Mouse (Mus musculus) cerebellum, adult (tissue): ENCODE data around the gene Fam89a.

Experiments
- ATAC-seq: cut with Nextera tagmentation; 2 replicates; pipeline ENCODE4 v1.9.2; 2017; ENCODE audit warnings: mild to moderate bottlenecking, moderate library complexity, mixed read lengths; ENCODE audit not compliant: insufficient number of reproducible peaks, low FRiP score, low TSS enrichment

Fam89a gene

GRCm38 (mm10) chr8:124751709-124752173, at the start of gene Fam89a:
Fam89a (minus strand) TSS chr8:124751832.
- no peak for ATAC-seq

- no peak for ATAC-seq
These were observed 48.9 kb upstream of the Fam89a start for GRCm38 (mm10) chr8:124800542-124800941.

DNA sequence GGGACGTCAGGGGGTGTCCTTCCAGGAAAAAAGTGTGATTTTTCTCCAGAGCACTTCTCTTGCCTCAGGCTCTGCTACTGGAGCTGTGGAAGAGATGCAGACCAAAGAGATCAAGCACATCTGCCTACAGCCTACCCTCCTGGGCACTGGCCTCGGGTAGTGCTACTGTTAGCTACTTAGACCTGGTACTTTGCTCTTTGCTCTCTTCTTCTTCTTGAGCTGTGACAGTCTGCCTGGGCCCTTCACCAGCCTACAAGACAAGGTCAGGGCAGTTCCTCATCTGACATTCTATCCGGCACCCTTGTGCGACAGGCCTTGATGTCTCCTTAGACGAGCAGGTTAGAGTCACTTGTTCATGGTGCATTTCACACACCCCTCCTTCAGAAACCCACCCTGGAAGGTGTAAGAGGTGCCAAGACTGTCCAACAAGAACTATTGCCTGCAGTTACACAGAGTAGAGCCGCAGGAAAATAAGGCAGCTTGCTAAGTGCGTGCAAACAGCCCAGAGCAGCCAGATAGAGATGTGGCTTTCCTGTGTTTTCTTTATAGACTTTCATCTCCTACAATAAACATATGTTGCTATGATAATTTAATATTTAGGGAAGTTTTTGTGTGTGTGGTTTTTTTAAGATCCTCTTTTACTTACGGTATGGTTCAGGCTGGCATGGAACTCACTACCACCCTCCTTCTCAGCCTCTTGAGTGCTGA, 44.3 kb upstream of the Fam89a start:
- no peak for ATAC-seq

GRCm38 (mm10) chr8:124794486-124794780, 42.8 kb upstream of the Fam89a start:
- peak; percentile 54 for ATAC-seq

GRCm38 (mm10) chr8:124793661-124794485, 42.2 kb upstream of the Fam89a start:
- peak; percentile 23 for ATAC-seq

DNA sequence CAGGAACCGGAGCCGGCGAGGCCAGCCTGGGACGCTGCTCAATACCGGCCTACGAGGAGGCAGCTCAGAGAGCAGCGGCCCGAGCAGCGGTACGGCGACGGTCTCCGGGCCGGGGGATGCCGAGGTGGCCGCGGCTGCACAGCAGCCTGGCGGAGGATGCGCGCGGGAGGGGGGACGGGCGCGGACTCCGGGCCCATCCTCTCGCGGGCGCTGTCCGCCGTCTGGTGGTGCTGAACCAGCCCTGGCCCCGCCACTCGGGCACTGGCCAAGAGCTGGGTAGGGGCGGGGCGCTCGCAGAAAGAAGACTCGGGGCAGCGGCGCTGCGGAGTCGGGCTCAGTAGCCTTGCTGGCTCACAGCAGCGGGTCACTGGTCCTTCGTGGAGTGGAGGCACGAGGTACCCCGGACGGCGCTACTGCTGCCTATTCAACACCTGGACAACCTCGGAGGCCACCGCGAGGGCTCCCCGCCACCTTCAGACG, 41.6 kb upstream of the Fam89a start:
- peak; percentile 18; the same call in 1 of the 2 replicates for ATAC-seq

DNA sequence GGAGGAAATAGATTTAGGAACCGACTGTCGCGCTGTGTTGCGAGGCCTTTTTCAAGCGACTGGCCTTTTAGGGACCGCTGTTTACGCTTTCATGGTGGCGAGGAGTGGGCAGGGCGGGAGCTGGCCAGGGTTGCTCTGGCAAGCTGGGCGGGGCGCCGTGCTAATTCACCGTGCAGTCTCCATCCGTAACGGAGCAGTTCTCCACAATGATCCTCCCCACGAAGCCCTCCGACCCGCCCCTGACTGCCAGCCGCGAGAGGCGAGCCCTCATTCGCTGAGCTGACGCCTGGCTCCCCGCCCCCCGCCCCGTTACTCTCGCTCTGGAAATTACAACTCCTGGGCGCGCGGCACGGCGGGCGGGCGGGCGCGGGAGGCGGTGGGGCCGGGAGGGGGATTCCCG, 41.1 kb upstream of the Fam89a start, which contains the start of gene Trim67:
Trim67 (plus strand) TSS at position 385 of the 400 bp plus-strand sequence.
- ATAC-seq, result peak; percentile 66

DNA sequence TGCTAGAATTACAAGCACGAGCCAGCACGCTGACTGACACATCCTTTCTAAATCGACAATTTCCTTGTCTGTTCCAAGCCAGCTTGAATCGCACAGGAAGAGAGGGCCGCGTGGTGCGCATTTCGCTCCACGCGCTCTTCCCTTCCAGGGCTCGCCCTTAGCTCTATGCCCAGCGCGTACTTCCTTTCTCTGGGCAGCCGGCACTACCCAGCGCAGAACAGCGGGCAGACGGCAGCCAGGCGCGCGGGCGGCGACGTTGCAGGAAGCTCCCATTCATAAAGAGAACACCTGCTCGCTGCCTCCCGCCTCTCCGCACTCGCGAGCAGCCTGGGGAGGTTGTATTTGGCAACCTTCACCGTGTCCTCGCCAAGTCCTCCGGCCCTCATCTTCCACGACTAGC, 40.6 kb upstream of the Fam89a start:
- peak; percentile 22; the same call in 1 of the 2 replicates for ATAC-seq

GRCm38 (mm10) chr8:124791751-124792150, 40.1 kb upstream of the Fam89a start:
- no peak for ATAC-seq

GRCm38 (mm10) chr8:124790676-124791075, 39.0 kb upstream of the Fam89a start:
- no peak for ATAC-seq

GRCm38 (mm10) chr8:124784613-124785012, 33.0 kb upstream of the Fam89a start:
- ATAC-seq, result no peak

DNA sequence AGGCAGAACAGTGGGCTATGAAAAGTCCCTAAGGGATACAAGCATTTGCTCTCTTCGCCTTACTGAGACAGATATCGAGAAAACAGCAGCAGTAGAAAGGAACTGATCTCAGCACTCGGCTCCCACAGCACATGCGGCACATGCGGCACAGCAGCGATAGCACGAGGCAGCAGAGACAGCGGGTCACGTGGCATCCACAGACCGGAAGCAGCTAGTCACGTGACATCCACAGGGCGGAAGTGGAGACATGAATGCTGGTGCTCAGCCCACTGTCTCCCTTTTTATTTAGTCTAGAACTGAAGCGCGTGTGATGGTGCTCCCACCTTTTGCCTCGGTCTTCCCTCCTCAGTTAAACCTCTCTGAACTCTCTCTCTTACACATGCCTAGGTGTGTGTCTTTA, 31.6 kb upstream of the Fam89a start:
- no peak for ATAC-seq

DNA sequence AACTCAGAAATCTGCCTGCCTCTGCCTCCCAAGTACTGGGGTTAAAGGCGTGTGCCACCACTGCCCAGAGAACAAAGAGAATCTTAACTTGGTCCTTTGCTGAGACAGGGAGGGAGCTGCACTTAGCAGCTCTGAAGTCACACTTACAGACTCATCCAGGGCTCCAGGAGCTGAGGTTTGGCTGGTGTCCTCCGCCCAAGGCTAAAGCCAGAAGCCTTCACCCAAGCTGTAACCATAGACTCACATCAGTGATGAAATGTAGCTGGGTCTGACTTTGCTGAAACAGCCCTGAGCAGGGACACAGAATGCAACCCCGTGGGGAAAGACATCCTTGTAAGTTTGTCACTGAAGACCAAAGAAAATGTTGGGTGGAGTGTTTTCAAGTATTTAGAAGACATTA, 30.8 kb upstream of the Fam89a start:
- ATAC-seq, result no peak

GRCm38 (mm10) chr8:124780236-124780635, 28.6 kb upstream of the Fam89a start:
- peak; percentile 88 for ATAC-seq

DNA sequence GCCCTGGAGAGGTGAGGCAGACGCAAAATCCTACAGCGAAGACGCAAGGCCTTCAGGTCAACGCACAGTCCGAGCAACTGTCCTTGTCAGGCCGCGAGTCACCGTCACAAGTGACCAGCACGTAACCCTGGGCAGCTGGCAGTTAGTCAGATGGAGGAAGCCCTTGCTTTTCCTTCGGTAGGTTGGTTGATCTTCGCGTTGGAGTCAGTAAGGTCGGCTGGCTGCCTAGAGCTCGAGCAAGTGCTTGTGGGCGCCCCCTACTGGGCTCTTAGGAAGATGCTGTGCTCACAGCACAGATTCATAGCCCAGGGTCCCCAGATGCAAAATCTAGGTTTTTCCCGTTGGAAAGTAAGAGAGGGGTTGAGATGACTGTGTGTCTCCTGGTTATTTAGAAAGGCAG, 24.1 kb upstream of the Fam89a start:
- peak; percentile 57; the same call in 1 of the 2 replicates for ATAC-seq

DNA sequence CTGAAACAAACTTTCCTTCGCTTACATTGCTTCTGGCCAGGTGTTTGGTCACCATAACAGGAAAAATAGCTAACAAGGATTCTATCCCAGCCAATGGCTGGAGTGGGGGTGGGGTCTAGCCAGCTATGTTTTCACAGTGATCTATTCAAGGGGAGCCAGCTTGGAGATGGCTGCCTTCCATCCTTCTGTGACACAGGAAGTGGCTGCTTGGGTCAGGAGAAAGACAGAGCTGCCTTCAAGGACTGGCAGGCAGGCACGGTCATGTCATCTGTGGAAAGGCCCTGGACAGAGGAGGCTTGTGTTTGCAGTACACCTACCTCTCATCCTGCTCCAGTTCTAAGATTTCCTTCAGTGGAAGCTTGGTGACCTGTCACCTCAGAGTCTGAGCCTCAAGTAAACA, 20.8 kb upstream of the Fam89a start:
- ATAC-seq, result no peak

- ATAC-seq, result no peak
These were observed 11.4 kb upstream of the Fam89a start for GRCm38 (mm10) chr8:124763061-124763460.

GRCm38 (mm10) chr8:124758544-124758943, 6.9 kb upstream of the Fam89a start:
- ATAC-seq, result no peak

- ATAC-seq, result no peak
These were observed 5.0 kb upstream of the Fam89a start for GRCm38 (mm10) chr8:124756601-124757000.

GRCm38 (mm10) chr8:124756153-124756552, 4.5 kb upstream of the Fam89a start:
- ATAC-seq, result no peak

GRCm38 (mm10) chr8:124755481-124755880, 3.8 kb upstream of the Fam89a start:
- no peak for ATAC-seq
